Mouse (Mus musculus): ENCODE results near the gene Ccdc85b.
A peak's percentile ranks its signal among the peaks of the same experiment; 100 is the strongest.

Gene Ccdc85b

GRCm38 (mm10) chr19:5481398-5481797 lies 23.7 kb upstream of the Ccdc85b start:
- DNase-seq (ENCODE audit: low spot score) = no peak

- DNase-seq (ENCODE audit: low spot score) = no peak
These were observed 22.3 kb upstream of the Ccdc85b start for GRCm38 (mm10) chr19:5480016-5480415.

- no peak for DNase-seq (ENCODE audit: low spot score)
These were observed 20.1 kb upstream of the Ccdc85b start for GRCm38 (mm10) chr19:5477668-5478300.

GRCm38 (mm10) chr19:5477004-5477667 lies 19.4 kb upstream of the Ccdc85b start:
- no peak for DNase-seq (ENCODE audit: low spot score)

GRCm38 (mm10) chr19:5475069-5475714 lies 17.5 kb upstream of the Ccdc85b start:
- DNase-seq (ENCODE audit: low spot score) = no peak

GRCm38 (mm10) chr19:5474281-5475068 lies 16.8 kb upstream of the Ccdc85b start:
- DNase-seq (ENCODE audit: low spot score) = peak; percentile 62

- DNase-seq (ENCODE audit: low spot score) = peak; percentile 85
These were observed 16.0 kb upstream of the Ccdc85b start, which contains the start of gene Efemp2 for GRCm38 (mm10) chr19:5473720-5474119. TSS of gene Efemp2 (plus strand) at chr19:5473954.

GRCm38 (mm10) chr19:5472857-5473256 lies 15.2 kb upstream of the Ccdc85b start:
- DNase-seq (ENCODE audit: low spot score) = no peak

- DNase-seq (ENCODE audit: low spot score) = no peak
These were observed 14.2 kb upstream of the Ccdc85b start for GRCm38 (mm10) chr19:5471846-5472245.

GRCm38 (mm10) chr19:5468374-5468773 lies 10.7 kb upstream of the Ccdc85b start, which contains the start of gene Ctsw:
TSS of gene Ctsw (minus strand) at chr19:5468507.
- no peak for DNase-seq (ENCODE audit: low spot score)

GRCm38 (mm10) chr19:5466916-5467500 lies 9.3 kb upstream of the Ccdc85b start:
- no peak for DNase-seq (ENCODE audit: low spot score)

GRCm38 (mm10) chr19:5465037-5465436 lies 7.3 kb upstream of the Ccdc85b start:
- no peak for DNase-seq (ENCODE audit: low spot score)

- peak; percentile 89 for DNase-seq (ENCODE audit: low spot score)
These were observed 6.3 kb upstream of the Ccdc85b start for GRCm38 (mm10) chr19:5463791-5464562.

- no peak for DNase-seq (ENCODE audit: low spot score)
These were observed 5.5 kb upstream of the Ccdc85b start for GRCm38 (mm10) chr19:5463212-5463611.

- no peak for DNase-seq (ENCODE audit: low spot score)
These were observed 3.7 kb upstream of the Ccdc85b start for GRCm38 (mm10) chr19:5461411-5461810.

GRCm38 (mm10) chr19:5460465-5460911 lies 2.8 kb upstream of the Ccdc85b start, which contains the start of gene Fibp:
TSS of gene Fibp (plus strand) at chr19:5460615.
- peak; percentile 88 for DNase-seq (ENCODE audit: low spot score)

GRCm38 (mm10) chr19:5459896-5460295 lies 2.2 kb upstream of the Ccdc85b start:
- DNase-seq (ENCODE audit: low spot score) = no peak

- no peak for DNase-seq (ENCODE audit: low spot score)
These were observed 1.3 kb upstream of the Ccdc85b start for GRCm38 (mm10) chr19:5459019-5459418.

- DNase-seq (ENCODE audit: low spot score) = peak; percentile 97
These were observed 560 bp downstream of the Ccdc85b start for GRCm38 (mm10) chr19:5456922-5457745.
